Mouse (Mus musculus) CH12.LX (cell line): ENCODE results near the gene Timp2.

Source experiments
- ELF1 ChIP-seq: IDR thresholded peaks from 2 replicates; pipeline ENCODE4 v1.6.1; 2014; ENCODE audit warnings: low read depth, mild to moderate bottlenecking, inconsistent platforms, low read length, improper control_type of control experiment
- RAD21 ChIP-seq: IDR thresholded peaks from 2 replicates; pipeline ENCODE4 v1.6.1; 2011; ENCODE audit warnings: low read depth, mild to moderate bottlenecking, low read length, improper control_type of control experiment, moderate library complexity
- UBTF ChIP-seq: IDR thresholded peaks from 2 replicates; pipeline ENCODE4 v1.6.1; 2012; ENCODE audit warnings: low read depth, mild to moderate bottlenecking, inconsistent platforms, low read length, improper control_type of control experiment, moderate library complexity
- USF1 ChIP-seq: IDR thresholded peaks from 2 replicates; pipeline ENCODE4 v1.6.1; 2014; ENCODE audit warnings: low read depth, mild to moderate bottlenecking, inconsistent platforms, low read length, improper control_type of control experiment

- TF ChIP-seq UBTF (no peak), RAD21 (no peak), ELF1 (no peak), USF1 (no peak)
Measured at GRCm38 (mm10) chr11:118360907-118361341, 5.4 kb upstream of the Timp2 start.
